Mouse (Mus musculus): ENCODE results near the gene Tmem167b. TPM values are rescaled to one million over a fixed set of nuclear protein-coding genes. Genes with fewer than 3 reads are reported as not detected.

Gene Tmem167b
- polyA plus RNA-seq, 1 experiment from 2014 or later: 47.3 TPM

- peak; percentile 62 for ATAC-seq (ENCODE audit: insufficient read depth, low FRiP score)
- Histone ChIP-seq H3K36me3 (ENCODE audit: control insufficient read depth, insufficient read depth, low read length) (peaks cover 14% of the 10 kb centered on the region), H3K4me3 (replicated peaks; ENCODE audit: low read length) (peak overlapping the region; percentile 75), H3K27ac (ENCODE audit: low read length) (peak overlapping the region; percentile 80), H3K4me1 (ENCODE audit: control insufficient read depth, insufficient read depth, low read length) (peaks cover 7% of the 10 kb centered on the region; the same call in 1 of the 2 replicates), H3K9ac (ENCODE audit: low read length) (peak overlapping the region; percentile 96), H3K27me3 (ENCODE audit: control insufficient read depth, insufficient read depth, low read length) (no peaks in the 10 kb centered on the region), H3K4me2 (ENCODE audit: low read depth, low read length) (peak overlapping the region; percentile 65), H3K9me3 (replicated peaks; ENCODE audit: control insufficient read depth, low read length) (no peaks in the 10 kb centered on the region)
- under 1% methylated on average over 42 of the region's 42 CpGs for WGBS
Observed at GRCm38 (mm10) chr3:108554111-108554561, 8.1 kb downstream of the Tmem167b start.

- H3K4me2 ChIP-seq (ENCODE audit: low read depth, low read length): no peak overlapping the region
- H3K4me3 ChIP-seq (replicated peaks; ENCODE audit: low read length): no peak overlapping the region
- no peak overlapping the region for H3K9ac ChIP-seq (ENCODE audit: low read length)
- H3K27ac ChIP-seq (ENCODE audit: low read length): no peak overlapping the region
- 74% methylated on average over 11 of the region's 11 CpGs for WGBS
- no peaks in the 10 kb centered on the region for H3K27me3 ChIP-seq (ENCODE audit: control insufficient read depth, insufficient read depth, low read length)
- no peaks in the 10 kb centered on the region for H3K36me3 ChIP-seq (ENCODE audit: control insufficient read depth, insufficient read depth, low read length)
- no peaks in the 10 kb centered on the region for H3K9me3 ChIP-seq (replicated peaks; ENCODE audit: control insufficient read depth, low read length)
- no peak for ATAC-seq (ENCODE audit: insufficient read depth, low FRiP score)
- peaks cover 3% of the 10 kb centered on the region; the same call in 1 of the 2 replicates for H3K4me1 ChIP-seq (ENCODE audit: control insufficient read depth, insufficient read depth, low read length)
Observed at GRCm38 (mm10) chr3:108542299-108542698, 20.0 kb downstream of the Tmem167b start.

GRCm38 (mm10) chr3:108537303-108537702 lies 25.0 kb downstream of the Tmem167b start:
- Histone ChIP-seq H3K9ac (ENCODE audit: low read length) (0 out of 2 replicates have a peak overlapping the region, but pooled peaks have one; percentile 4), H3K4me3 (replicated peaks; ENCODE audit: low read length) (peak overlapping the region; percentile 9; the same call in 1 of the 2 replicates), H3K9me3 (replicated peaks; ENCODE audit: control insufficient read depth, low read length) (no peaks in the 10 kb centered on the region), H3K4me2 (ENCODE audit: low read depth, low read length) (peak overlapping the region; percentile 73), H3K27ac (ENCODE audit: low read length) (no peak overlapping the region), H3K4me1 (ENCODE audit: control insufficient read depth, insufficient read depth, low read length) (peaks cover 8% of the 10 kb centered on the region; the same call in 1 of the 2 replicates), H3K27me3 (ENCODE audit: control insufficient read depth, insufficient read depth, low read length) (peaks cover 11% of the 10 kb centered on the region), H3K36me3 (ENCODE audit: control insufficient read depth, insufficient read depth, low read length) (no peaks in the 10 kb centered on the region)
- WGBS: 6% methylated on average over 17 of the region's 17 CpGs
- peak; percentile 56; the same call in 1 of the 2 replicates for ATAC-seq (ENCODE audit: insufficient read depth, low FRiP score)

- peak within 1 kb of the TSS; percentile 42 for H3K4me3 ChIP-seq (replicated peaks; ENCODE audit: low read length)
- no peaks in the 10 kb centered on the region for H3K9me3 ChIP-seq (replicated peaks; ENCODE audit: control insufficient read depth, low read length)
- ATAC-seq (ENCODE audit: insufficient read depth, low FRiP score): peak; percentile 65; the same call in 1 of the 2 replicates
- H3K9ac ChIP-seq (ENCODE audit: low read length): peak within 1 kb of the TSS; percentile 26; the same call in 1 of the 2 replicates
- no peaks in the 10 kb centered on the region for H3K36me3 ChIP-seq (ENCODE audit: control insufficient read depth, insufficient read depth, low read length)
- H3K4me2 ChIP-seq (ENCODE audit: low read depth, low read length): peak within 1 kb of the TSS; percentile 73
- H3K4me1 ChIP-seq (ENCODE audit: control insufficient read depth, insufficient read depth, low read length): peaks cover 8% of the 10 kb centered on the region; the same call in 1 of the 2 replicates
- H3K27me3 ChIP-seq (ENCODE audit: control insufficient read depth, insufficient read depth, low read length): peaks cover 11% of the 10 kb centered on the region
- 1% methylated on average over 35 of the region's 35 CpGs for WGBS
- H3K27ac ChIP-seq (ENCODE audit: low read length): no peak within 1 kb of the TSS
Observed at GRCm38 (mm10) chr3:108536517-108537260, 25.6 kb downstream of the Tmem167b start, which contains the start of gene 5330417C22Rik. Gene 5330417C22Rik, minus strand, starts transcription at chr3:108536536.

GRCm38 (mm10) chr3:108535896-108536516 lies 26.3 kb downstream of the Tmem167b start:
- Histone ChIP-seq H3K4me2 (ENCODE audit: low read depth, low read length) (peak overlapping the region; percentile 73), H3K27ac (ENCODE audit: low read length) (no peak overlapping the region), H3K27me3 (ENCODE audit: control insufficient read depth, insufficient read depth, low read length) (peaks cover 11% of the 10 kb centered on the region), H3K9ac (ENCODE audit: low read length) (peak overlapping the region; percentile 26; the same call in 1 of the 2 replicates), H3K9me3 (replicated peaks; ENCODE audit: control insufficient read depth, low read length) (no peaks in the 10 kb centered on the region), H3K4me3 (replicated peaks; ENCODE audit: low read length) (peak overlapping the region; percentile 42), H3K36me3 (ENCODE audit: control insufficient read depth, insufficient read depth, low read length) (no peaks in the 10 kb centered on the region), H3K4me1 (ENCODE audit: control insufficient read depth, insufficient read depth, low read length) (peaks cover 8% of the 10 kb centered on the region; the same call in 1 of the 2 replicates)
- WGBS: 10% methylated on average over 15 of the region's 15 CpGs
- no peak for ATAC-seq (ENCODE audit: insufficient read depth, low FRiP score)

- peak within 1 kb of the TSS; percentile 86 for H3K27ac ChIP-seq (ENCODE audit: low read length)
Observed at GRCm38 (mm10) chr3:108533951-108534350, 28.3 kb downstream of the Tmem167b start, which contains the start of gene 1700013F07Rik. Gene 1700013F07Rik, plus strand, starts transcription at chr3:108534150.

GRCm38 (mm10) chr3:108533114-108533885 lies 29.0 kb downstream of the Tmem167b start:
- Histone ChIP-seq H3K27me3 (ENCODE audit: control insufficient read depth, insufficient read depth, low read length) (peaks cover 11% of the 10 kb centered on the region), H3K9me3 (replicated peaks; ENCODE audit: control insufficient read depth, low read length) (no peaks in the 10 kb centered on the region), H3K27ac (ENCODE audit: low read length) (peak overlapping the region; percentile 86), H3K4me1 (ENCODE audit: control insufficient read depth, insufficient read depth, low read length) (peaks cover 8% of the 10 kb centered on the region; the same call in 1 of the 2 replicates), H3K4me2 (ENCODE audit: low read depth, low read length) (no peak overlapping the region), H3K36me3 (ENCODE audit: control insufficient read depth, insufficient read depth, low read length) (no peaks in the 10 kb centered on the region), H3K9ac (ENCODE audit: low read length) (no peak overlapping the region), H3K4me3 (replicated peaks; ENCODE audit: low read length) (no peak overlapping the region)
- ATAC-seq (ENCODE audit: insufficient read depth, low FRiP score): peak; percentile 75
- 51% methylated on average over 9 of the region's 9 CpGs for WGBS

More at GRCm38 (mm10) chr3:108533951-108534350, 28.3 kb downstream of the Tmem167b start, which contains the start of gene 1700013F07Rik:
- Histone ChIP-seq H3K9ac (ENCODE audit: low read length) (no peak within 1 kb of the TSS), H3K4me2 (ENCODE audit: low read depth, low read length) (no peak within 1 kb of the TSS), H3K4me1 (ENCODE audit: control insufficient read depth, insufficient read depth, low read length) (peaks cover 8% of the 10 kb centered on the region; the same call in 1 of the 2 replicates), H3K27me3 (ENCODE audit: control insufficient read depth, insufficient read depth, low read length) (peaks cover 11% of the 10 kb centered on the region), H3K36me3 (ENCODE audit: control insufficient read depth, insufficient read depth, low read length) (no peaks in the 10 kb centered on the region), H3K4me3 (replicated peaks; ENCODE audit: low read length) (no peak within 1 kb of the TSS), H3K9me3 (replicated peaks; ENCODE audit: control insufficient read depth, low read length) (no peaks in the 10 kb centered on the region)
- WGBS: 78% methylated on average over 6 of the region's 6 CpGs
- no peak for ATAC-seq (ENCODE audit: insufficient read depth, low FRiP score)

GRCm38 (mm10) chr3:108528489-108528888 lies 33.8 kb downstream of the Tmem167b start:
- H3K4me3 ChIP-seq (replicated peaks; ENCODE audit: low read length): no peak overlapping the region
- no peaks in the 10 kb centered on the region for H3K27me3 ChIP-seq (ENCODE audit: control insufficient read depth, insufficient read depth, low read length)
- H3K9ac ChIP-seq (ENCODE audit: low read length): no peak overlapping the region
- H3K27ac ChIP-seq (ENCODE audit: low read length): no peak overlapping the region
- ATAC-seq (ENCODE audit: insufficient read depth, low FRiP score): no peak
- WGBS: 89% methylated on average over 8 of the region's 8 CpGs
- H3K4me2 ChIP-seq (ENCODE audit: low read depth, low read length): no peak overlapping the region
- no peaks in the 10 kb centered on the region for H3K9me3 ChIP-seq (replicated peaks; ENCODE audit: control insufficient read depth, low read length)
- no peaks in the 10 kb centered on the region for H3K36me3 ChIP-seq (ENCODE audit: control insufficient read depth, insufficient read depth, low read length)
- no peaks in the 10 kb centered on the region for H3K4me1 ChIP-seq (ENCODE audit: control insufficient read depth, insufficient read depth, low read length)

Data from stomach, embryonic 16.5 days (tissue).